Mouse (Mus musculus) myocyte (in vitro differentiated cells): ENCODE measurements around the gene Bmx. TPM values are rescaled to one million over a fixed set of nuclear protein-coding genes. Genes with fewer than 3 reads are reported as not detected.

ENCODE experiments used
- H3K27me3 ChIP-seq: one replicate; pipeline ENCODE4 v1.6.1; 2011; ENCODE audit not compliant: control insufficient read depth, insufficient read depth, insufficient read length
- H3K36me3 ChIP-seq: one replicate; pipeline ENCODE4 v1.6.1; 2011; ENCODE audit not compliant: control insufficient read depth, insufficient read depth
- H3K4me2 ChIP-seq: one replicate; pipeline ENCODE4 v1.6.1; 2011; ENCODE audit warnings: low read depth, control low read depth
- H3K4me3 ChIP-seq: one replicate; pipeline ENCODE4 v1.5.1; 2011; ENCODE audit warnings: mild to moderate bottlenecking, control low read depth, moderate library complexity
- H3K79me2 ChIP-seq: one replicate; pipeline ENCODE4 v1.6.1; 2011; ENCODE audit not compliant: control insufficient read depth, insufficient read depth
- H3ac ChIP-seq: one replicate; pipeline ENCODE4 v1.6.1; 2011; ENCODE audit not compliant: control insufficient read depth, insufficient read length
- CEBPB ChIP-seq: IDR thresholded peaks from 2 replicates; pipeline ENCODE4 v1.6.1; 2011; ENCODE audit warnings: mild to moderate bottlenecking, moderate library complexity; ENCODE audit not compliant: poor library complexity, insufficient read depth, severe bottlenecking
- E2F4 ChIP-seq: IDR thresholded peaks from one replicate; pipeline ENCODE4 v1.6.1; 2011; ENCODE audit warnings: mild to moderate bottlenecking, control low read depth, moderate library complexity; ENCODE audit not compliant: insufficient read depth
- MAX ChIP-seq: IDR thresholded peaks from one replicate; pipeline ENCODE4 v1.6.1; 2011; ENCODE audit warnings: low read depth, mild to moderate bottlenecking, control low read depth
- MYOD1 ChIP-seq, 3 experiments: IDR thresholded peaks; one replicate each; pipeline ENCODE4 v1.6.1; 2011; ENCODE audit warnings: control low read depth in 2 of 3, low read depth in 2 of 3, mild to moderate bottlenecking in 2 of 3, moderate library complexity in 1 of 3; ENCODE audit not compliant: insufficient read length in 2 of 3, control insufficient read depth in 1 of 3
- MYOG ChIP-seq, 3 experiments: IDR thresholded peaks; one replicate each; pipeline ENCODE4 v1.6.1; 2011; ENCODE audit warnings: control low read depth in 2 of 3, low read depth in 2 of 3, mild to moderate bottlenecking in 2 of 3; ENCODE audit not compliant: insufficient read length in 2 of 3, control insufficient read depth in 1 of 3, insufficient read depth in 1 of 3
- POLR2A ChIP-seq: IDR thresholded peaks from one replicate; pipeline ENCODE4 v1.6.1; 2011; ENCODE audit warnings: low read depth, mild to moderate bottlenecking, control low read depth, moderate library complexity; ENCODE audit not compliant: insufficient read length
- POLR2AphosphoS2 ChIP-seq: IDR thresholded peaks from one replicate; pipeline ENCODE4 v1.6.1; 2011; ENCODE audit warnings: low read depth, control low read depth; ENCODE audit not compliant: insufficient read length
- REST ChIP-seq: IDR thresholded peaks from one replicate; pipeline ENCODE4 v1.6.1; 2011; ENCODE audit warnings: mild to moderate bottlenecking, control low read depth, moderate library complexity; ENCODE audit not compliant: insufficient read depth, insufficient read length
- SRF ChIP-seq: IDR thresholded peaks from one replicate; pipeline ENCODE4 v1.6.1; 2011; ENCODE audit warnings: low read depth; ENCODE audit not compliant: control insufficient read depth, insufficient read length
- TCF12 ChIP-seq: IDR thresholded peaks from one replicate; pipeline ENCODE4 v1.6.1; 2011; ENCODE audit warnings: mild to moderate bottlenecking, control low read depth; ENCODE audit not compliant: poor library complexity, insufficient read depth, severe bottlenecking
- TCF3 ChIP-seq: IDR thresholded peaks from one replicate; pipeline ENCODE4 v1.6.1; 2011; ENCODE audit warnings: low read depth, control low read depth; ENCODE audit not compliant: insufficient read length
- USF1 ChIP-seq: IDR thresholded peaks from one replicate; pipeline ENCODE4 v1.6.1; 2011; ENCODE audit warnings: low read depth, mild to moderate bottlenecking, control low read depth, moderate library complexity
- polyA plus RNA-seq: library from polyadenylated mRNA; unstranded; fragments of >200 nt; fragmentation: generic; extraction: Trizol; gene quantifications from one replicate; pipeline ENCODE4 v1.2.1, GENCODE M21; 2012; ENCODE audit warnings: missing spikeins

Gene Bmx
- polyA plus RNA-seq, 1 experiment: not detected

GRCm38 (mm10) chrX:164233380-164233779 is 24.6 kb downstream of the Bmx start:
- Histone ChIP-seq H3ac (no peak overlapping the region), H3K36me3 (no peaks in the 10 kb centered on the region), H3K4me2 (no peak overlapping the region), H3K79me2 (no peaks in the 10 kb centered on the region), H3K4me3 (no peak overlapping the region), H3K27me3 (no peaks in the 10 kb centered on the region)
- TF ChIP-seq CEBPB: no peak
- no peak for TF ChIP-seq USF1
- TF ChIP-seq TCF3: no peak
- no peak for TF ChIP-seq POLR2AphosphoS2
- no peak for TF ChIP-seq MYOG (IDR thresholded peaks at IDR 0.05; ENCODE audit: control insufficient read depth in 1 of 3, insufficient read depth in 1 of 3, insufficient read length in 2 of 3, low read depth in 2 of 3)
- TF ChIP-seq REST: no peak
- no peak for TF ChIP-seq POLR2A
- TF ChIP-seq SRF: no peak
- TF ChIP-seq TCF12: no peak
- no peak for TF ChIP-seq MAX
- TF ChIP-seq MYOD1 (IDR thresholded peaks at IDR 0.05; ENCODE audit: control insufficient read depth in 1 of 3, insufficient read length in 2 of 3, low read depth in 2 of 3): no peak
- TF ChIP-seq E2F4: no peak

GRCm38 (mm10) chrX:164221989-164222388 is 36.0 kb downstream of the Bmx start:
- H3K79me2 ChIP-seq: no peaks in the 10 kb centered on the region
- no peak overlapping the region for H3ac ChIP-seq
- no peaks in the 10 kb centered on the region for H3K27me3 ChIP-seq
- TF ChIP-seq SRF (no peak), TCF3 (no peak), MAX (no peak), E2F4 (no peak), USF1 (no peak), CEBPB (no peak), POLR2A (no peak), POLR2AphosphoS2 (no peak), TCF12 (no peak), MYOD1 (IDR thresholded peaks at IDR 0.05; ENCODE audit: control insufficient read depth in 1 of 3, insufficient read length in 2 of 3, low read depth in 2 of 3) (no peak), REST (no peak), MYOG (IDR thresholded peaks at IDR 0.05; ENCODE audit: control insufficient read depth in 1 of 3, insufficient read depth in 1 of 3, insufficient read length in 2 of 3, low read depth in 2 of 3) (no peak)
- H3K4me2 ChIP-seq: no peak overlapping the region
- H3K36me3 ChIP-seq: no peaks in the 10 kb centered on the region
- no peak overlapping the region for H3K4me3 ChIP-seq

GRCm38 (mm10) chrX:164200547-164200946 is 57.4 kb downstream of the Bmx start:
- Histone ChIP-seq H3K4me2 (no peak overlapping the region), H3K79me2 (no peaks in the 10 kb centered on the region), H3K27me3 (no peaks in the 10 kb centered on the region), H3K4me3 (no peak overlapping the region), H3ac (no peak overlapping the region), H3K36me3 (no peaks in the 10 kb centered on the region)
- TF ChIP-seq MYOG (IDR thresholded peaks at IDR 0.05; ENCODE audit: control insufficient read depth in 1 of 3, insufficient read depth in 1 of 3, insufficient read length in 2 of 3, low read depth in 2 of 3) (no peak), TCF12 (no peak), TCF3 (no peak), REST (no peak), MAX (no peak), POLR2A (no peak), MYOD1 (IDR thresholded peaks at IDR 0.05; ENCODE audit: control insufficient read depth in 1 of 3, insufficient read length in 2 of 3, low read depth in 2 of 3) (no peak), USF1 (no peak), E2F4 (no peak), SRF (no peak), CEBPB (no peak), POLR2AphosphoS2 (no peak)

DNA sequence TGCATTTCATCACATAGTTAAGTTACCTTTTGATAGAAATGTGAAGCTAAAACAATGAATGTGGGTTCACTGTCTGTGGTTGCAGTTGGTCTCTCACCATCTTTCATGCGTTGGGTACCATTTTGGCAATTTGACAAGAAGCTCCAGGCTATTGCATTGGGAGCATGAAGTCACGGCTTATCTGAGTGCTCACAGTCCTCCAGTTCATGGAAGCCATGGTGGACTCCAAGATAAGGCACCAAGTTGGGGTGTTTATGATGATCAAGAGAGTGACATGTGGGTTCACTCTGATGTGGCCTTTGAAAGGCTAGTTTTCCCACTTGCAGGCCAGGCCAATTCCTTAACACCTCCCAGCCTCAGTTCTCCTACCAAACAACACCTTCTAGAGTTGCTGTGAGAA is 60.3 kb downstream of the Bmx start:
- H3K79me2 ChIP-seq: no peaks in the 10 kb centered on the region
- no peaks in the 10 kb centered on the region for H3K36me3 ChIP-seq
- TF ChIP-seq POLR2A (no peak), MYOD1 (IDR thresholded peaks at IDR 0.05; ENCODE audit: control insufficient read depth in 1 of 3, insufficient read length in 2 of 3, low read depth in 2 of 3) (no peak), REST (no peak), CEBPB (no peak), TCF12 (no peak), MAX (no peak), USF1 (no peak), SRF (no peak), TCF3 (no peak), E2F4 (no peak), MYOG (IDR thresholded peaks at IDR 0.05; ENCODE audit: control insufficient read depth in 1 of 3, insufficient read depth in 1 of 3, insufficient read length in 2 of 3, low read depth in 2 of 3) (no peak), POLR2AphosphoS2 (no peak)
- H3K4me3 ChIP-seq: no peak overlapping the region
- H3K27me3 ChIP-seq: no peaks in the 10 kb centered on the region
- no peak overlapping the region for H3K4me2 ChIP-seq
- H3ac ChIP-seq: no peak overlapping the region

DNA sequence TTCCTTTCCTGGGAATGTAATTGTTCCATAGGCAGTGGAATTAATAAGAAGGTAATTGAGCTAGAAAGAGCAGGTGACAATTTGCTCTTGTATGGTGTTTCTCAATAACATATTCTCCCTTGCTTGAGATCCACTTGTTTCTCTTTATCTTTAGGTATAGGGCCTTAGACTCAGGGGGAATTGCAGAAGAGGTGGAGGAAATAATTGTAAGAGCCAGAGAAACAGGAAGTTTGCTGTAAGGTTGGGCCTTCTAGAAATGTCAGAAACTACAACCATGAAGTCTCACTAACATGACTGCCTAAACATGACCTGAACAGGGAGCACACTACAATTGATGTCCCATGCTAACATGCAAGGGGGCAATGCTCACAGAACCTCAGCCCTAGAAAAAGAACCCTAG is 68.1 kb downstream of the Bmx start:
- no peak overlapping the region for H3ac ChIP-seq
- TF ChIP-seq USF1: no peak
- no peak for TF ChIP-seq TCF12
- TF ChIP-seq MYOG (IDR thresholded peaks at IDR 0.05; ENCODE audit: control insufficient read depth in 1 of 3, insufficient read depth in 1 of 3, insufficient read length in 2 of 3, low read depth in 2 of 3): no peak
- no peak overlapping the region for H3K4me3 ChIP-seq
- no peaks in the 10 kb centered on the region for H3K79me2 ChIP-seq
- H3K4me2 ChIP-seq: no peak overlapping the region
- H3K36me3 ChIP-seq: no peaks in the 10 kb centered on the region
- no peaks in the 10 kb centered on the region for H3K27me3 ChIP-seq
